Mouse (Mus musculus) 416B (cell line): ENCODE measurements around the gene Mettl7a1.
"Not testable (repeated sequence)": the region's sequence is repeated elsewhere in the genome, so short reads cannot be mapped to it uniquely, and the experiment has no call there.

ENCODE experiments used
- DNase-seq: peaks from one replicate; pipeline ENCODE4 v3.0.0; 2011; ENCODE audit warnings: low read depth

Gene Mettl7a1

GRCm38 (mm10) chr15:100304019-100304991, at the start of gene Mettl7a1:
Mettl7a1 (plus strand) TSS chr15:100304140.
- DNase-seq, result peak; percentile 90

- no peak for DNase-seq
These were observed 47.6 kb upstream of the Mettl7a1 start for GRCm38 (mm10) chr15:100256386-100256785.

- no peak for DNase-seq
These were observed 46.6 kb upstream of the Mettl7a1 start for GRCm38 (mm10) chr15:100257305-100257704.

- DNase-seq, result no peak
These were observed 45.1 kb upstream of the Mettl7a1 start for GRCm38 (mm10) chr15:100258646-100259425.

GRCm38 (mm10) chr15:100260351-100260750, 43.6 kb upstream of the Mettl7a1 start:
- peak; percentile 53 for DNase-seq

- DNase-seq, result peak; percentile 63
These were observed 40.6 kb upstream of the Mettl7a1 start for GRCm38 (mm10) chr15:100263246-100263905.

GRCm38 (mm10) chr15:100265586-100266325, 38.2 kb upstream of the Mettl7a1 start:
- no peak for DNase-seq

GRCm38 (mm10) chr15:100268916-100269315, 35.0 kb upstream of the Mettl7a1 start:
- DNase-seq, result no peak

GRCm38 (mm10) chr15:100269776-100270175, 34.2 kb upstream of the Mettl7a1 start:
- no peak for DNase-seq

- not testable (repeated sequence) for DNase-seq
These were observed 33.3 kb upstream of the Mettl7a1 start for GRCm38 (mm10) chr15:100270609-100271008.

- DNase-seq, result no peak
These were observed 32.5 kb upstream of the Mettl7a1 start for GRCm38 (mm10) chr15:100271411-100271810.

GRCm38 (mm10) chr15:100273791-100274308, 30.1 kb upstream of the Mettl7a1 start:
- DNase-seq, result not testable (repeated sequence)

- DNase-seq, result no peak
These were observed 29.0 kb upstream of the Mettl7a1 start for GRCm38 (mm10) chr15:100274790-100275559.

- DNase-seq, result no peak
These were observed 27.5 kb upstream of the Mettl7a1 start for GRCm38 (mm10) chr15:100276403-100276802.

GRCm38 (mm10) chr15:100277586-100277985, 26.4 kb upstream of the Mettl7a1 start:
- no peak for DNase-seq

- DNase-seq, result no peak
These were observed 23.3 kb upstream of the Mettl7a1 start, which contains the start of gene Tmprss12 for GRCm38 (mm10) chr15:100280626-100281025. Tmprss12 (plus strand) TSS chr15:100280837.

GRCm38 (mm10) chr15:100288980-100289379, 15.0 kb upstream of the Mettl7a1 start:
- DNase-seq, result no peak

- DNase-seq, result no peak
These were observed 13.1 kb upstream of the Mettl7a1 start for GRCm38 (mm10) chr15:100290858-100291257.

- DNase-seq, result no peak
These were observed 11.6 kb upstream of the Mettl7a1 start for GRCm38 (mm10) chr15:100292326-100292725.

- DNase-seq, result peak; percentile 63
These were observed 6.1 kb upstream of the Mettl7a1 start for GRCm38 (mm10) chr15:100297856-100298255.
